Mouse (Mus musculus) T-helper 17 cell (primary cell): ENCODE data around the gene Sgo1.
"Not testable (repeated sequence)": the region's sequence is repeated elsewhere in the genome, so short reads cannot be mapped to it uniquely, and the experiment has no call there.

ENCODE experiments used
- in situ Hi-C, 2 experiments: fragments of 300-600 bp; cut with MboI, MseI; formaldehyde crosslinking; loops; 1 replicate in 1 of 2; 2 replicates in 1 of 2; pipeline ENCODE4 v1.15.1; 2025; ENCODE audit warnings: high pct_unique_total_duplicates in 2 of 2

The Sgo1 gene

DNA sequence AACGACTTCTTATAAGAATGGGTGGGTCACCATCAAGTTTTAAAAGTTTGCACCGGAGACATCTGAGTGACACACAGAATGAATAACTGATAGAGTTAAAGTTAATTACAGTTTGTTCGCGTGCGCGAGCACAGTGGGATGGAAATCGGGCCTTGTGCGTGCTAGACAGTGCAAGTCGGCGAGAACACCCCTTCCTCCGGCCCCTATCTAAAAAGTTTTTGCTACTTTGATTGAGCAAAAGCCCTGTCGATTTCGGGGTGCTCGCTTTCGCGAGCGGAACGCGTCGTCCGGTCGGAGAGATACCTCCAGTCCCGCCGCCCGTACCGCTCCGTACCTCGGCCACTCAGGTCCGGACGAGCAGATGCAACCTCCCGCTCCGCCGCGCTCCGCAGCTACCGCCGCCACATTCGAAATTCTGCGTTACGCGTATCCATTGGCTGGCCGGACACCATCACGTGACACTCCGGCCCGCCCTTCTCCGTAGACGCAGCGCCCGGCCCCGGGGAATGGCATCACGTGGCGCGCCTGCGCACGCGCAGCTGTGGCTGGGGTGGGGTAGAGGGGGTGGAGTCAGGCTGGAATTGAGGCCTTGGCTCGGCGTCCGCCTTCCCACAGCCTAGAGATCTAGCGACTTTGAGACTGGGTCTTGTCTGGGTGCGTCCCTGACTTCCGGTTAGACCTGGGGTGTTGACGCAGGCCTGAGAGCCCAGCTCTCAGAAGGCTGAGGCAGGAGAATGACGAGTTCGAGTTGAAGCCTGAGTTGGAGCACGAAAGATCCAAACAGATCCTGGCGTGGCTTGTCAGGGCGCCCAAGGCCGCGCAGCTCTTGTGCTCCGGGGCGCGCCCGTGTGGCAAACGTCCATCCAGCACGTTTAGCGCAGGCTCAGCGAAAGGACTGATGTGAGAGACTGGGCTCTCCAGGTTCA, at the start of gene Sgo1:
Gene Sgo1 (minus strand): TSS at position 457 of the 926 bp plus-strand sequence.
- in situ Hi-C loops: loop anchor here (10.0 kb wide), 2 partner anchors 194 to 204 kb away; no protein-coding TSS in a partner anchor

DNA sequence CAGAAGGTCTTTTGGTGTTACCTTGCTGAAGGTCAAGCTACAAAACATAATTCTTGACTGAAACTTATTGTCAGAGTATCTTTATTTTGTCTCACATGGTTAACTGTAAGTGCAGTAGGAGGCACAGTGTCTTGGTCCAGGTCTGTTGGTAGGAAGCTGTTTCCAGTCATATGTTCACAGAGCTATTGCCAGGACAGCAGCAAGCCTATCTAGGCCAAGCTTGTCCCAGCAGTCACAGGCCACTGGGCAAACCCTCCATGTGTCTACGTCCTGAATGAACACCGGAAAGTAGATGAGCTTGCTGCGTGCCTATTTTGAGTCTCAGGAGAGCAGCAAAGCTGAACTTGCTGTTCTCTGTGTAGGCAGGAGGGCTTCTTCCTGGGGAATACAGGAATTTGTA, 29.8 kb upstream of the Sgo1 start:
- in situ Hi-C loops: not testable (repeated sequence)

DNA sequence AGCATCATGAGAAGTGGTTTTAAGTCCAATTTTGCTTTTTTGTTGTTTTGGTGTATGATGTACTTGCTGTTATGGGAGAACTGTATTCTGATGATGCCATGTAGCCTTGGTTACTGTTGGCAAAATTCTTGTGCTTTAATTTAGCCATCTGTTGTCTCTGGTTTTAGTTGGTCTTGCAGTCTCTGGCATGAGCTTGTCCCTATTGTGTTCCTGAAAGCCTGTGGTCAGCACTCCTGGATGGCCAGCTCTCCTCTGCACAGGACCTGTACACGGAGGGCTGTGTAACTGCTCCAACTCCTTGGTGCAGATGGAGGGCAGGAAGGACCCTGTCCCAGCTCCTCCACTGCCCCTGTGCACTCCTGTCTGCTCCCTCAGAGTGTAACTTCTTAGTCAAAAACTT, 29.3 kb upstream of the Sgo1 start:
- in situ Hi-C loops: no loop called here

DNA sequence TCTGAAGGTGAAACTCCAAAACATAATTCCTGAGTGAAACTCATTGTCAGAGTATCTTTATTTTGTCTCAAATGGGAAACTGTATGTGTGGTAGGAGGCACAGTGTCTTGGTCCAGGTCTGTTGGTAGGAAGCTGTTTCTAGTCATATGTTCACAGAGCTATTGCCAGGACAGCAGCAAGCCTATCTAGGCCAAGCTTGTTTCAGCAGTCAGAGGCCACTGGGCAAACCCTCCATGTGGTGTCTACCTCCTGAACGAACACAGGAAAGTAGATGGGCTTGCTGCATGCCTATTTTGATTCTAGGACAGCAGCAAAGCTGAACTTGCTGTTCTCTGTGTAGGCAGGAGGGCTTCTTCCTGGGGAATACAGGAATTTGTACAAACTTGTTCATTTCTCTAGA, 26.0 kb upstream of the Sgo1 start:
- in situ Hi-C loops: not testable (repeated sequence)

DNA sequence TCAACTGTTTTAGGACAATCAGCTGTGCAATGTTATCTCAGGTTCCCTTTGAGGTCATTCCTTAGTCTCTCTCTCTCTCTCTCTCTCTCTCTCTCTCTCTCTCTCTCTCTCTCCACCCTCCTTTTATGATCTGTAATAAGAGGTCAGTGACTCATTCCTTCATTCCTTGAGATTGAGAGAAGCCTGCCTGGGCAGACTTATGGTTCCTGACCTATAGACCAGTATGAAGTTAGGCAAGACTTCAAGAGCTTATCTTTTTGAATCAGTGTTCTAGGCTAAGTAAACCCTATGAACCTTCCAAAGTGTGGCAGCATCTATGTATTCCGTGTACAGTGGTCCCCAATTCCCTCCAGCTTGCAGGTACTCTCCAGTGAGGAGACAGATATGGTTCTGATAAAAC, 25.3 kb upstream of the Sgo1 start:
- in situ Hi-C loops: no loop called here

DNA sequence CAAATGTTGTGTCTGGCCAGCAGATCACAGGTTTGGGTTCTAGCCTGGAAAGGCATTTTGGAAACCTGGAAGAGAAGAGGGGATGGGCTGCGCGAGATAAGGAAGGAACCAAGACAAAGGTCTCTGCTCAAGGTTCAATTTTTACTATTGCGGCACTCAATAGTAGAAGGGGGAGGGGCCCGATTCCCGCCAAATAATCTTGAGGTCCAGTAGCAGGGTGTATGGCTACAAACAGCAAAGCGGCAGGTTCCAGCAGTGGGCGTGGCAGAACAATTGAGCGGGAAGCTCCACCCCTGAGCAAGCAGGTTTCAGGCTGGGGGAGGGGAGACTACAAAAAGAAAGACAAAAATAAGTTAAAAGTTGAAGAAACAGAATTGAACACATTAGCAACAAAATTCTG, 8.4 kb upstream of the Sgo1 start:
- in situ Hi-C loops: loop anchor here in 1 of 2 experiments (10.0 kb wide), 1 partner anchor 183 kb away; no protein-coding TSS in a partner anchor

DNA sequence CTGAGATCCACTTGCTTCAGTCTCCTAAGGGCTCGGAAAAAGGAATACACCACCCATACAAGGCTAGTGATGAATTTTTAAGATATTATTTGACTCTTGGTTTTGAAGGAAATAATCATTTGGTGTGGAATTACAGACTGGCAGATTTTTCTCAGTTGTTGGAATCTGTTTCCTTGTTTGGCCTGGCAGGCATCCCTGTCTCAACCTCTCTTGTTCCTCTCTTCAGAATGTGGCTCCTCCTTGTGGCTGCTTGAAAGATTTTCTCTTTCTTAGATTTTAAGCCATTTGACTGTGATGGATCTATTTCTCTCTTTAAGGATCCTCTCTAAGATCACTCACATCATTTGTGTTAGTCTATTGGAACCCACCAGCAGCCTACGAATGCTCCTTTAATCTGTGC, 4.9 kb upstream of the Sgo1 start:
- in situ Hi-C loops: loop anchor here in 1 of 2 experiments (10.0 kb wide), 1 partner anchor 179 kb away; no protein-coding TSS in a partner anchor

DNA sequence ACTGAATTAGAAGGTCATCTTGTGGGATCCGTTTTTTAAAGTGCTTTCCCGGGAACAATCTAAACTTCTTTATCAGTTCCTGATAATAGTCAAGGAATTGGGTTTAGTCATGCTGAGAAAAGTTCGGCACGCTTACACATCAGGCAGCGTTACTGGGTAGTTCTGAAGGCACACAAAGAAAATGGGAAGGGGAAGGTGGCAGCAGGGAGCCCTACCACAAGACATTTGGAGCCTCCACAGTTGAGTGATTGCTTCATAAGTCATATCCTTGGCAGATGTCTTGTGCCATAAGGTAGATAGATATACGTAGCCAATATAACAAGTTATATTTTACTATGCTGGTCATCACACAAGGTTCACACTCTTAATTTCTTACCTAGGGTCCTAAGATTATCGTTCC, 813 bp upstream of the Sgo1 start:
- in situ Hi-C loops: loop anchor here (10.0 kb wide), 3 partner anchors 175 to 205 kb away; no protein-coding TSS in a partner anchor

DNA sequence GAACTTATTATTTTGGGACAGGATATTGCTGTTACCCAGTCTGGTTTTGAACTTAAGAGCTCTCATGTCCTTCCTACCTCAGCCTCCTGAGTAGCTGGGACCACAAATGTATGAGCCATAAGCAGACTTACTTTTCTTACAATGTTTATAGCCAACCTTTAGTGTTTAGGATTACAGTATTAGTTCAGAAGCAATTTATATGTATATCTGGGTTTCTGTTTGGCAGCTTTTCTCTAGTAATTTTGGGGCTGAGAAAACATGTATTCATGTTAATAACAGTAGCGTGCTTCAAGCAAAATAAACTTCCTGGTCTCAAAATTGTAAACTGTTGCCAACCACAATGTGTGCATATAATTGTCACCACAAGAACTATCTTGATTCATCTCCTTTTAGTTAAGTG, 812 bp downstream of the Sgo1 start:
- in situ Hi-C loops: loop anchor here (10.0 kb wide), 2 partner anchors 194 to 204 kb away; no protein-coding TSS in a partner anchor

DNA sequence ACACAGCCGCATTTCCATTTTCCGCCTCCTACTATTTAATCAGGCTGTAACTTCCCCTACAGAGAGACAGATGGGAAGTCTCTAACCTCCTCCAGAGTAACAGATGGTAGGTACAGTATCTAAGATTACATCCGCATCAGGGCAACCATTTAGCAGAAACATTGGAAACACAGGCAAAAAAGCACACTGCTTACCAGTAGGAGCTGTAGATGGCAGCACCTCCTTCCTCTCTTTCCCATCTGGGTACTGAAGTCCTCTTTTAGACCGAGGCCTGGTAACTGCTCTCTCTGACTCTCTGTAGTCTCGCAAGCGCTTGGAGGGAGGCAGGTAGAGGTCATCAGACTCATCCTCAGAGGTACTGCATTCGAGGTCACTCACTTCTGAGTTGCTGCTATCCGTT, 10.4 kb downstream of the Sgo1 start:
- in situ Hi-C loops: loop anchor here (5.0 to 10.0 kb wide), 2 partner anchors 81 to 1774 kb away; no protein-coding TSS in a partner anchor

DNA sequence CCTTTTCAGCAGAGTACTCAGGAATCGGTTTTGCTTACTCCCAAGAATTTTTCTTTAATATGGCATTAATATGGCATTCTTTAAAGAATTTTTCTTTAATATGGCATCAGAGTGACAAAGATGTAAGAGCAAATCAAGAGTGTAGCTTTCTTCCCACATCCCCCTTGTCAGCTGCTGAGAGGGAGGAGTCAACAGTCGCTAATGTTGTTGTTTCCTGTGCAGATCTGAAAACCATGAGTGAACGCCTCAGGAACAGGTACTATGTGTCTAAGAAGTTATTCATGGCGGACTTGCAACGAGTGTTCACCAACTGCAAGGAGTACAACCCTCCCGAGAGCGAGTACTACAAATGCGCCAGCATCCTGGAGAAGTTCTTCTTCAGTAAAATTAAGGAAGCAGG, 18.7 kb downstream of the Sgo1 start:
- in situ Hi-C loops: loop anchor here in 1 of 2 experiments (10.0 kb wide), 1 partner anchor 1766 kb away; no protein-coding TSS in a partner anchor

DNA sequence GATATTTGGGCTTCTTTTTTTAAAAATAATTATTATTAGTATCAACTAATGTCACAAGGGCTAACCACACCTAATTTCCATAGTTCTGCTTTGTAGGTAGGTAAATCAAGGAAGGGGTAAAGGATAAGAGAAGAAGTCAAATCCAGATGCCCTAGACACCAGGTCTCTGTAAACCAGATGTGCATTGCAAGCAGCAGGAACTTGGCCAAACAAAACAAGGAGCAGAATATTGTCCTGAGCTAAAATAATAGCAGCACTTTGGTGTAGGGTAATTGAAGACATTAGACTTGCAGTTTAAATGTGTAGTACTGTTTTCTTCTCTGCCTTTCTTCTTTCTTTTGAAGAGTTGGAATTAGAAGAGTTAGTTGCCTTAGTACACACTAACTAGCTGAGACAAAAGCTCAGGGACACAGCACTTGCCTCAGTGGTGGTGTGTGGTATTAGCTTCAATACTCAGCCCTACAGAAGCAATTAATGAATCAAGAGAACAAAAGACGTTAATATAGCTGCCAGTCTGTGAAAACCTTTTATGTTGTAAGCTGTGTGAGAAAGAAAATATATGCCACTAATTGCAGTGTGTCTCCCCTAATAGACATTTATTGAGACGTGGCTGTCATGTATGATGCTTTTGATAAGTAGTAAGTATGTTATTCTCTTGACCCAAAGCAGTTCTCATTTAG, 24.3 kb downstream of the Sgo1 start:
- in situ Hi-C loops: no loop called here

DNA sequence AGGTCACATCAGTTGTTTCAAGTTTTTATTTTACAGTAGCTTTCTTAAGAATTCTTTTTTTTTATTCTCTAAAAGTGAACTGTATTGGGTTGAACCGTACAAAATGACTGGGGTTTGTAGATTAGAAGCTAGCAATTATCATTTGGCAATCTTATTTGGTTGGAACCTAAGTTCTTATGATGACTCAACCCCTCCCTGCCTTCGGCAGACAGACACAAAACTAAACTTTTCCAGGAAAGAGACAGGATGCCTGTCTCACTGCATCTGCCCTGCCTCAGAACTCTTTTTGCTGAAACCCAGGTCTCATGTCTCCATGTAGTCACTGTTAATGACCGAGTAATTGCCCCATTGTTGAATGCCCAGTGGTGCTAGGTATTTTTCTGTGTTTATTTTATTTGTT, 24.9 kb downstream of the Sgo1 start:
- in situ Hi-C loops: no loop called here

DNA sequence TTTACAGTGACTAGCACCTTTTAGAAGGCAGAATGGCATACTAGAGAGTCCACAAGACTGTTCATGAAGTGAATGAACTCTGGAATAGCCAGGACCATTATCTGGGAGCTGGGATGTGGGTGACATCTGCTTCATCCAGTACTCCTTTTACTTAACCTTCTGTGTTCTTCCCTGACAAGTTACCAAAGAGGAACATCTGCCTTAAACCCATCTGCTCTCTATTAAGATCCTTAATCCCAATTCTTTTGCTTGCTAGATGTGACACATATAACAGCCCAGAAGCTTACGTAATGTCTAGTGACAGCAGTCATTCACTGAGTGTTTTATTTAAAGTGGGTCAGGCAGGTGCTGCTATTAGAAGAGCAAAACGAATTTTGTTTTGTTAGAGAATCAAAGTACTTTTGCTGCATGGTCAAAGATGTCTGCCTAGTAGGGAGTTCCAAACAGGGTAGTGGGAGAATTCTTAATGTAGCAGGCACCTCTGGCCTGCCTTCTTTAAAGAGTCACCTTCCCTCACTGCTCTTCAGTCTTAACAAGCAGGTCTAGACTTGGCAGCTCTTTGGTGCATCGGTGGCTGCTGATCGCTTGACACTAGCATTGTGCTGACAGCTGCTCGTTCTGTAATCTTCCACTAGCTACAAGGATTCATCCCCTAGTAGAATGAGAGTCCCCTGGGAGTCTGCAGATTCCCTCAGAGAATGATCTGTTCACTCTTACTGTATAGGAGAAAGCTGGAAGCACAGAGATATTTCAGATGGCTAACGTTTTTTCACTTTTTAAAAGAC, 27.9 kb downstream of the Sgo1 start:
- in situ Hi-C loops: no loop called here

DNA sequence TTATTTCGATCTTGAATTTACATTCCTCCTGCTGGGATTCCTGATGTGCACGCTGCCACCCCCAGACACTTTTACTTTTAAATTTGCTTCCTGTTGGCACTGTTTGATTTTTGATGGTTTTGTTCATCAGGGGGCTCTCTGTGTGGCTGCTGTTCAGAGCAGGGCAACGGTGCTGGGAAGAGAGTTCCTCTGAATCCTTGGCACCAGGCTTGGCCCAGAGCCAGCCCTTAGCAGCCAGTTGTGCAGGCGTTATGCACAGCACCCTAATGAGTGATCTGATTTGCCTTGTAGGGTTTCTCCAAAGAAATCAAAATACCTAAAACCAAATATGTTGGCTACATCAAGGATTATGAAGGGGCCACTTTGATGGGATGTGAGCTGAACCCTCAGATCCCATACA, 29.4 kb downstream of the Sgo1 start:
- in situ Hi-C loops: no loop called here

DNA sequence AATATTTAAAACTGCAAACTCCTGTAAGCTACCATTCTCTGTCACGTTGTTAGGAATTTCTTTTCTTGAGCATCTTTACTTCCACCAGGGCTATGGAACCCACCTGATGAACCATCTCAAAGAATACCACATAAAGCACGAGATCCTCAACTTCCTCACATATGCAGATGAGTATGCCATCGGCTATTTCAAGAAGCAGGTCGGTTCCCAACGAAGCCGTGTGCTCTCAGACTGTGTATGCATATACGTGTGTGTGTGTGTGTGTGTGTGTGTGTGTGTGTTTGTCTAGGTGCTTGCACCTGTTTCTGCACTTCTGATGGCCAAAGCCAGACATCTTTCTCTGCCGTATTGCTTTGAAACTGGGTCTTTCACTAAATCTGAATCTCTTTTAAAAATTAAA, 29.9 kb downstream of the Sgo1 start:
- in situ Hi-C loops: no loop called here

DNA sequence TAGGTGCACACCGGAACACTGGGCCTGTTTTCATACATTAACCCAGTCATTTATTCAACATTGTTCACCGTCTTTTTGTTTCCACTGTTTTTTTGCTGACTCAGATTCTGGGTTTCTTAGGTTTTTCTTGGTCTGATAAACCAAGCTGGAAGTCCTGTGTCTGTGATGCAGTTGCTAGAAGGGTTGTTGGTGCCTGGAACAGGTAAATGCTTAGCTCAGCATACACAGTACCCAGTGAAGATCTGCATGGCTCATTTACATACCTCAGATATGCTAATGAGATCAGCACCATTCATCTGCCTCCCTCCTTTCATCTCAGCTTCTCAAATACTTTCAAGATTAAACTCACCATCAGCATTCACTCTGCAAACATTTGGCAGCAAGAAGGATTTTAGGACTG, 30.5 kb downstream of the Sgo1 start:
- in situ Hi-C loops: no loop called here

DNA sequence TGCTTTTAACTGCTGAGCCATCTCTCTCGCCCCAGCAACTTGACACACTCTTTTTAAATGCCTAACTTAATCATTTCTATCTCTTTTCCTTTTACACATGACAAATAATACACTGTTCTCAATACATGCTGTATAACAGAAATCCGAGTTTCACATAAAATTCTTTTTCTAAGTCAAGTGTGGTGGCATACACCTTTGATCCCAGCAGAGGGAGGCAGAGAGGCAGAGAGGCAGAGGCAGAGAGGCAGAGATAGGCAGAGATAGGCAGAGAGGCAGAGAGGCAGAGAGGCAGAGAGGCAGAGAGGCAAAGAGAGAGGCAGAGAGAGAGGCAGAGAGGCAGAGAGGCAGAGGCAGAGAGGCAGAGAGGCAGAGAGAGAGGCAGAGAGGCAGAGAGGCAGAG, 31.7 kb downstream of the Sgo1 start:
- in situ Hi-C loops: not testable (repeated sequence)

DNA sequence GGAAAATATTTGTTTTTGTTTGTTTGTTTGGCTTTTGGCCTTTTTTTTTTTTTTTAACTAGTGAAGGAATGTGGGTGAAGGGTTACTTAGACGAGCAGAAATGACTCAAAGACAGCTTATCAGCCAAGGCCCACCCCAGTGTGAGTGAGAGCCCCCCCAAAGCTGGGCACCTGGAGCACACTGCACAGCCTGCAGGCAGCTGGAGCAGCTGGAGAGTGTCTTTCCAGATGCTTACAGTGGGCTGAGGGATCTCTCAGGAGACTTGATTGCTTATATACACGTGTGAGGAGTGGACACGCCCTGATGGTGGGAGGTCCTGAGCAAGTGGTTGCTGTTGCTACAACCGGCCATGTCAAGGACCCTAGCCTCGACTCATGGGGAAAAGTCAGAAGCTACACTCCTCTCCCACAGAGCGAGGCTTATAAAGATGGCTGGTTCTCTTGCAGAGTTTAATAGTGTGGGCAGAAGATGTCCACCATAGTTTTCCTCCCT, 32.7 kb downstream of the Sgo1 start:
- in situ Hi-C loops: no loop called here

DNA sequence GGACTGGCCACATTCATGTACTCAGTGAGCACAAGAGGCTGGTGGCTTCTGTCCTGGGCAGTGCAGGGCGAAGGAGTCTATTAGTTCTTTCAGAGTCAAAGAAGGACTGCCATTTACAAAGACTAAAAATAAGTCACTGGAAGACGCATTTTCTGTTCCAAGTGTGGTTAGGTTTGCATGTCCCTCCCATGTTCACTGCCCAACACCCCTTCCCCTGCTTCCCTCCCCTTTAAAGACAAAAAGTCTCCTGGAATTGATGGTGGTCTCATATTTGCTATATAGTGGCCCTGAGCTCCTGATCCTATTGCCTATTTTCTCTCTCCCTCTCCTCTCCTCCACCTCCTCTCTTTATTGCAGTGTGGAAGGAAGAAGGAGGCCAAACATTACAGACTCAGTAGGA, 33.2 kb downstream of the Sgo1 start:
- in situ Hi-C loops: no loop called here

DNA sequence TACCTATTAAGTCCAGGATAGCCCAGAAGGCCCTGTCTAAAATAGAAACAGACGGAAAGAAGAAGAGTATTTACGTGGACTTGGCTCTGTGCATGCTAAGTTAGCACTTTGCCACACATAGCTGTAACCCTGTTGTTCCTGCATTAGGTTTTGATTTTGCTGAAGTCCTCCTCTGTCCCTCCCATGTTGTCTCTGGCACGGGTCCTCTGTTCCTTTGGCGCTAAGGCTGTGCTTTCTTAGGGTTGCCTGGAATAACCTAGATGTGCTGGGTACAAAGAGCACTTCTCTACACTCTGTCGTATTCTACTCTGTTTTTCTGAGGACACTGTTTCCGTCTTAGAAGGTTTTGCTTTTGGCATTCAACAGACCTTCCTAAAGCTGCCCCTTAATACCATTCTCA, 34.1 kb downstream of the Sgo1 start:
- in situ Hi-C loops: no loop called here
